Mouse (Mus musculus) frontal cortex, postnatal 10 days (tissue): ENCODE measurements at regions not wholly inside any gene's neighbourhood (a gene's known extent, or its start where the extent isn't known, plus 50 kb on each side); places are given as distances from the start of the nearest gene placed in this dataset.
"Not testable (repeated sequence)": the region's sequence is repeated elsewhere in the genome, so short reads cannot be mapped to it uniquely, and the experiment has no call there.

Experiments used
- DNase-seq, 2 experiments: peaks; one replicate each; pipeline ENCODE4 v3.0.0; 2022; ENCODE audit warnings: low spot score in 2 of 2, mixed read lengths in 1 of 2

- DNase-seq: no peak
These were observed 163.1 kb downstream of the Ifng start for GRCm38 (mm10) chr10:118603857-118604414.

GRCm38 (mm10) chr10:118605156-118605821 lies 164.4 kb downstream of the Ifng start:
- no peak for DNase-seq

GRCm38 (mm10) chr10:118607418-118607817 lies 166.6 kb downstream of the Ifng start:
- DNase-seq: no peak

GRCm38 (mm10) chr10:118608376-118609145 lies 167.7 kb downstream of the Ifng start:
- DNase-seq: no peak

GRCm38 (mm10) chr10:118609157-118609556 lies 168.3 kb downstream of the Ifng start:
- no peak for DNase-seq

GRCm38 (mm10) chr10:118610868-118611461 lies 170.1 kb downstream of the Ifng start:
- no peak for DNase-seq

- DNase-seq: no peak
These were observed 171.2 kb downstream of the Ifng start for GRCm38 (mm10) chr10:118612091-118612490.

GRCm38 (mm10) chr10:118613056-118613695 lies 172.3 kb downstream of the Ifng start:
- DNase-seq: no peak

GRCm38 (mm10) chr10:118614251-118614865 lies 173.5 kb downstream of the Ifng start:
- DNase-seq: no peak

- no peak for DNase-seq
These were observed 174.5 kb downstream of the Ifng start for GRCm38 (mm10) chr10:118615131-118616020.

- DNase-seq: no peak
These were observed 175.3 kb downstream of the Ifng start for GRCm38 (mm10) chr10:118616031-118616615.

GRCm38 (mm10) chr10:118617291-118618044 lies 176.6 kb downstream of the Ifng start:
- peak; percentile 31 to 75 for DNase-seq

- not testable (repeated sequence) for DNase-seq
These were observed 177.4 kb downstream of the Ifng start for GRCm38 (mm10) chr10:118618251-118618650.

- no peak for DNase-seq
These were observed 178.1 kb downstream of the Ifng start for GRCm38 (mm10) chr10:118618766-118619600.

GRCm38 (mm10) chr10:118619601-118620000 lies 178.8 kb downstream of the Ifng start:
- DNase-seq: no peak

GRCm38 (mm10) chr10:118620611-118621010 lies 179.8 kb downstream of the Ifng start:
- no peak for DNase-seq

- no peak for DNase-seq
These were observed 180.7 kb downstream of the Ifng start for GRCm38 (mm10) chr10:118621546-118621945.

- DNase-seq: no peak
These were observed 181.3 kb downstream of the Ifng start for GRCm38 (mm10) chr10:118622131-118622530.
